Mouse (Mus musculus): ENCODE data around the gene Lta. TPM values are rescaled to one million over a fixed set of nuclear protein-coding genes. Genes with fewer than 3 reads are reported as not detected.

The Lta gene
- polyA plus RNA-seq, 1 experiment from 2014 or later: not detected

DNA sequence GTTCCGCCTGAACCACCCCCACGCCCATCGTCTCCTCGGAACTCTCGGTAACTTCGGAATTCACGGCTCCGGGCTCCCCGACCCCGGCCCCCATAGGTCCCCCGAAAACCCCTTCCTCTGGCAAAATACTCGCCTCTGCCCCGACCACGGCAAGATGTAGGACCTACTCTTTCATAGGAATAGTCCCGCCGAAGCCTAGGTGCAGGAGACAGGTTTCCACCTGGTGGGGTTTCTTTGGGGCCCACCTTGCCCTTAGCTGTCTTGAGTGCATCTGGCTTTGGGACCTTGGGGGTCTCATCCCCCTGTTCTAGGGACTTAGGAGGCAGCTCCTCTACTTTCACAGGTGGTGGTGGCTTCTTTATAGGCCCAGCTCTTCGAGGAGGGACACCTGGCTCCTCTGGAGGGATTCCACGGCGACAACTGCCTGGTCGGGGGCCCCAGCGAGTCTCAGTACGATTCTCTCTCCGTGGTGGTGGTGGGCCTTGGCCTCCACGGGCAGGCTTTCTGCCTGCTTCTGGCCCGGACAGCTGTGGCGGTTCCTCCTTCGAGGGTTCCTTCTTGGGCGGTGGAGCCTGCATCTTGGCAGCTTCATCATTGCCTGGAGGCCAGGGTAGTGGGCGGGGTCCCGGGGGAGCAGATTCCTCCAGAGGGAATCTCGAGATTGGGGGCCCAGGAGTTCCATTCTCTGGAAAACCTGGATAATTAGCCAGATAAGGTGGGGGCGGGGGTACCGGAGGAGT, 48.5 kb downstream of the Lta start:
- H3K4me3 ChIP-seq (ENCODE audit: low read depth, low read length): no peak overlapping the region
- 91% methylated on average over 33 of the region's 33 CpGs for whole genome bisulfite sequencing
- H3K27me3 ChIP-seq (replicated peaks; ENCODE audit: control insufficient read depth, insufficient read depth, low read length): no peaks in the 10 kb centered on the region
- no peak overlapping the region for H3K9ac ChIP-seq (ENCODE audit: low read depth, low read length)
- H3K4me2 ChIP-seq: no peak overlapping the region
- ATAC-seq (replicated peaks; ENCODE audit: low FRiP score) (no peak), DNase-seq (ENCODE audit: low spot score) (no peak)
- no peak overlapping the region for H3K27ac ChIP-seq (ENCODE audit: low read depth, low read length)
- peaks cover 96% of the 10 kb centered on the region for H3K36me3 ChIP-seq (ENCODE audit: control insufficient read depth, insufficient read depth, low read length)
- no peaks in the 10 kb centered on the region for H3K9me3 ChIP-seq (ENCODE audit: control insufficient read depth, low read length)
- peaks cover under 1% of the 10 kb centered on the region; the same call in 1 of the 2 replicates for H3K4me1 ChIP-seq (replicated peaks; ENCODE audit: control insufficient read depth, insufficient read depth, low read length)

DNA sequence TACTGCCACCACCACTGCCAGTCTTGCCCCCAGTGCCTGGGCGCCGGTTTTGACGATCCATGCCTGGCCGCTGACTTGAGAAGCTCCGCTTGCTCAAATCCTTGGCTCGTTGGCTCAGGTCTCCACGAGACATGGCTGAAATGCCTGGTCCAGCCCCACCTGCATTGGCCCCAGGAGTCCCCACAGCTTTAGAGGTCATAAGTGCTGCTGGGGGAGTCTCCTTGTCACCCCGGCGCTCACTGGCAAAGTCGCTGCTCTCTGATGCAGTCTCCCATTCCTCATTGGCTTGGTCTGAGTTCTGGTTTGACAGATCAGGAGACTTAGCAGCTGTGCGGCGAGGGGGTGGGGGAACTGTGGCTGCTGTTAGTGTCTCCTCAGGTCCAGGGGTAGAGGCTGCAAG, 49.7 kb downstream of the Lta start:
- 94% methylated on average over 12 of the region's 12 CpGs for WGBS
- H3K4me3 ChIP-seq (ENCODE audit: low read depth, low read length): no peak overlapping the region

GRCm38 (mm10) chr17:35154616-35155015, 50.5 kb downstream of the Lta start:
- Histone ChIP-seq H3K4me3 (ENCODE audit: low read depth, low read length) (no peak overlapping the region), H3K27me3 (replicated peaks; ENCODE audit: control insufficient read depth, insufficient read depth, low read length) (no peaks in the 10 kb centered on the region), H3K4me2 (no peak overlapping the region), H3K4me1 (replicated peaks; ENCODE audit: control insufficient read depth, insufficient read depth, low read length) (no peaks in the 10 kb centered on the region; the same call in 1 of the 2 replicates), H3K9ac (ENCODE audit: low read depth, low read length) (no peak overlapping the region), H3K27ac (ENCODE audit: low read depth, low read length) (no peak overlapping the region), H3K9me3 (ENCODE audit: control insufficient read depth, low read length) (no peaks in the 10 kb centered on the region), H3K36me3 (ENCODE audit: control insufficient read depth, insufficient read depth, low read length) (peaks cover 94% of the 10 kb centered on the region)
- 87% methylated on average over 7 of the region's 7 CpGs for WGBS
- ATAC-seq (replicated peaks; ENCODE audit: low FRiP score): no peak
- DNase-seq (ENCODE audit: low spot score): no peak

More for the DNA sequence above, 49.7 kb downstream of the Lta start:
- H3K4me1 ChIP-seq (replicated peaks; ENCODE audit: control insufficient read depth, insufficient read depth, low read length): no peaks in the 10 kb centered on the region; the same call in 1 of the 2 replicates
- DNase-seq (ENCODE audit: low spot score) (no peak), ATAC-seq (replicated peaks; ENCODE audit: low FRiP score) (no peak)
- H3K9me3 ChIP-seq (ENCODE audit: control insufficient read depth, low read length): no peaks in the 10 kb centered on the region
- peaks cover 94% of the 10 kb centered on the region for H3K36me3 ChIP-seq (ENCODE audit: control insufficient read depth, insufficient read depth, low read length)
- H3K27ac ChIP-seq (ENCODE audit: low read depth, low read length): no peak overlapping the region
- H3K9ac ChIP-seq (ENCODE audit: low read depth, low read length): no peak overlapping the region
- H3K4me2 ChIP-seq: no peak overlapping the region
- no peaks in the 10 kb centered on the region for H3K27me3 ChIP-seq (replicated peaks; ENCODE audit: control insufficient read depth, insufficient read depth, low read length)

DNA sequence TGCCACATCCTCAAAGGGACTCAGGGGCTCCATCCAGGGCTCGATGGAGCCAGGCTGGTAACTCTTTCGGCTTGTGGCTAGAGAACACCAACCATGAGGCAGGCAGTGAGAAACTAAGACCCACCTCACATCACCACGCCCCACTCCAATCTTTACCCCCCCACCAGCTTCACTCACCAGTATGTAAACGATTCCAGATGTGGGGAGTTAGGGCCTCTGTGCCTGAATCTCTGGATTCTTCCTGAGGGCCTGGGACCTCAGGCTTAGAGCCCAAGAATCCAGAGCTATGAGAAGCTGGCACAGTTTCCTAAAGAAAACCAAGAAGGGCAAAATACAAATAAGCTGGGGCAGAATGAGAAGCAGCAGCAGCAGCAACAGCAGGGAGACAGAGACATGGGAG, 51.2 kb downstream of the Lta start:
- Histone ChIP-seq H3K4me1 (replicated peaks; ENCODE audit: control insufficient read depth, insufficient read depth, low read length) (no peaks in the 10 kb centered on the region; the same call in 1 of the 2 replicates), H3K36me3 (ENCODE audit: control insufficient read depth, insufficient read depth, low read length) (peaks cover 93% of the 10 kb centered on the region), H3K9me3 (ENCODE audit: control insufficient read depth, low read length) (no peaks in the 10 kb centered on the region), H3K27ac (ENCODE audit: low read depth, low read length) (no peak overlapping the region), H3K27me3 (replicated peaks; ENCODE audit: control insufficient read depth, insufficient read depth, low read length) (no peaks in the 10 kb centered on the region), H3K9ac (ENCODE audit: low read depth, low read length) (no peak overlapping the region), H3K4me3 (ENCODE audit: low read depth, low read length) (no peak overlapping the region), H3K4me2 (no peak overlapping the region)
- no peak for DNase-seq (ENCODE audit: low spot score)
- 85% methylated on average over 4 of the region's 4 CpGs for WGBS
- ATAC-seq (replicated peaks; ENCODE audit: low FRiP score): no peak

Small RNA genes within 50 kb of the gene (microRNA-seq; reads per million reads assigned to microRNA genes)
- gene Mir6973a (ENCODE audit: borderline number of aligned reads) (not detected), gene Mir6974 (ENCODE audit: borderline number of aligned reads) (not detected), gene Mir6975 (ENCODE audit: borderline number of aligned reads) (2.5 reads per million), gene Mir8094 (ENCODE audit: borderline number of aligned reads) (2.5 reads per million)

Other genes starting within 250 kb of the Lta start
- gene Hspa1b, start 246.1 kb downstream of the Lta start, polyA plus RNA-seq (2014; fragmentation: Nextera tagmentation; extraction: Ambion mirVana): 0.14 and 0.41 TPM in 2 replicates
- gene Gm20481, start 235.4 kb downstream of the Lta start, polyA plus RNA-seq (2014; fragmentation: Nextera tagmentation; extraction: Ambion mirVana): not detected in 2 replicates
- 4.7 and 5.7 TPM in 2 replicates for gene Hspa1a, start 233.2 kb downstream of the Lta start, polyA plus RNA-seq (2014; fragmentation: Nextera tagmentation; extraction: Ambion mirVana)
- 0.66 and 1.5 TPM in 2 replicates for gene Hspa1l, start 232.6 kb downstream of the Lta start, polyA plus RNA-seq (2014; fragmentation: Nextera tagmentation; extraction: Ambion mirVana)
- 304 and 315 TPM in 2 replicates for gene Lsm2, start 223.5 kb downstream of the Lta start, polyA plus RNA-seq (2014; fragmentation: Nextera tagmentation; extraction: Ambion mirVana)
- 234 and 245 TPM in 2 replicates for gene Vars, start 204.4 kb downstream of the Lta start, polyA plus RNA-seq (2014; fragmentation: Nextera tagmentation; extraction: Ambion mirVana)
- 0.16 TPM in 2 replicates for gene Vwa7, start 188.8 kb downstream of the Lta start, polyA plus RNA-seq (2014; fragmentation: Nextera tagmentation; extraction: Ambion mirVana)
- gene Sapcd1, start 177.3 kb downstream of the Lta start, polyA plus RNA-seq (2014; fragmentation: Nextera tagmentation; extraction: Ambion mirVana): 6.9 and 8.5 TPM in 2 replicates
- gene Msh5, start 158.6 kb downstream of the Lta start, polyA plus RNA-seq (2014; fragmentation: Nextera tagmentation; extraction: Ambion mirVana): 3.8 and 4.7 TPM in 2 replicates
- 118 and 134 TPM in 2 replicates for gene Clic1, start 155.4 kb downstream of the Lta start, polyA plus RNA-seq (2014; fragmentation: Nextera tagmentation; extraction: Ambion mirVana)
- gene Ddah2, start 146.3 kb downstream of the Lta start, polyA plus RNA-seq (2014; fragmentation: Nextera tagmentation; extraction: Ambion mirVana): 124 and 132 TPM in 2 replicates
- gene Ly6g6c, start 140.0 kb downstream of the Lta start, polyA plus RNA-seq (2014; fragmentation: Nextera tagmentation; extraction: Ambion mirVana): 0.34 and 1.8 TPM in 2 replicates
- gene Mpig6b, start 139.2 kb downstream of the Lta start, polyA plus RNA-seq (2014; fragmentation: Nextera tagmentation; extraction: Ambion mirVana): 8.4 and 11.2 TPM in 2 replicates
- gene Ly6g6e, start 128.4 kb downstream of the Lta start, polyA plus RNA-seq (2014; fragmentation: Nextera tagmentation; extraction: Ambion mirVana): 0.57 TPM in 1 of 2 replicates, not detected in the other
- gene Ly6g6d, start 127.3 kb downstream of the Lta start, polyA plus RNA-seq (2014; fragmentation: Nextera tagmentation; extraction: Ambion mirVana): 0.44 and 0.78 TPM in 2 replicates
- 12.8 and 13.5 TPM in 2 replicates for gene Ly6g6f, start 119.7 kb downstream of the Lta start, polyA plus RNA-seq (2014; fragmentation: Nextera tagmentation; extraction: Ambion mirVana)
- 71.6 and 79.8 TPM in 2 replicates for gene Abhd16a, start 116.1 kb downstream of the Lta start, polyA plus RNA-seq (2014; fragmentation: Nextera tagmentation; extraction: Ambion mirVana)
- not detected in 2 replicates for gene Ly6g5c, start 97.1 kb downstream of the Lta start, polyA plus RNA-seq (2014; fragmentation: Nextera tagmentation; extraction: Ambion mirVana)
- 0.69 and 0.89 TPM in 2 replicates for gene Ly6g5b, start 89.9 kb downstream of the Lta start, polyA plus RNA-seq (2014; fragmentation: Nextera tagmentation; extraction: Ambion mirVana)
- gene Gpank1, start 83.9 kb downstream of the Lta start, polyA plus RNA-seq (2014; fragmentation: Nextera tagmentation; extraction: Ambion mirVana): 23.7 and 25.2 TPM in 2 replicates
- gene Csnk2b, start 83.3 kb downstream of the Lta start, polyA plus RNA-seq (2014; fragmentation: Nextera tagmentation; extraction: Ambion mirVana): 246 and 259 TPM in 2 replicates
- 6.0 and 7.1 TPM in 2 replicates for gene D17H6S53E, start 79.0 kb downstream of the Lta start, polyA plus RNA-seq (2014; fragmentation: Nextera tagmentation; extraction: Ambion mirVana)
- 429 and 459 TPM in 2 replicates for gene Apom, start 73.3 kb downstream of the Lta start, polyA plus RNA-seq (2014; fragmentation: Nextera tagmentation; extraction: Ambion mirVana)
- gene Bag6, start 70.2 kb downstream of the Lta start, polyA plus RNA-seq (2014; fragmentation: Nextera tagmentation; extraction: Ambion mirVana): 61.4 and 73.6 TPM in 2 replicates
- 169 and 205 TPM in 2 replicates for gene Prrc2a, start 40.5 kb downstream of the Lta start, polyA plus RNA-seq (2014; fragmentation: Nextera tagmentation; extraction: Ambion mirVana)
- 13.9 and 20.0 TPM in 2 replicates for gene Aif1, start 29.3 kb downstream of the Lta start, polyA plus RNA-seq (2014; fragmentation: Nextera tagmentation; extraction: Ambion mirVana)
- 24.1 and 28.1 TPM in 2 replicates for gene Lst1, start 16.9 kb downstream of the Lta start, polyA plus RNA-seq (2014; fragmentation: Nextera tagmentation; extraction: Ambion mirVana)
- 0.70 and 0.78 TPM in 2 replicates for gene Ltb, start 10.9 kb downstream of the Lta start, polyA plus RNA-seq (2014; fragmentation: Nextera tagmentation; extraction: Ambion mirVana)
- gene Tnf, start 3.3 kb downstream of the Lta start, polyA plus RNA-seq (2014; fragmentation: Nextera tagmentation; extraction: Ambion mirVana): 0.47 and 0.53 TPM in 2 replicates
- gene Gm16181, start 15.5 kb upstream of the Lta start, polyA plus RNA-seq (2014; fragmentation: Nextera tagmentation; extraction: Ambion mirVana): 0.53 TPM in 1 of 2 replicates, not detected in the other
- gene Atp6v1g2, start 28.3 kb upstream of the Lta start, polyA plus RNA-seq (2014; fragmentation: Nextera tagmentation; extraction: Ambion mirVana): 2.6 and 2.9 TPM in 2 replicates
- 4.6 and 5.4 TPM in 2 replicates for gene Nfkbil1, start 30.4 kb upstream of the Lta start, polyA plus RNA-seq (2014; fragmentation: Nextera tagmentation; extraction: Ambion mirVana)
- 432 and 439 TPM in 2 replicates for gene Ddx39b, start 36.4 kb upstream of the Lta start, polyA plus RNA-seq (2014; fragmentation: Nextera tagmentation; extraction: Ambion mirVana)
- 88.0 and 90.8 TPM in 2 replicates for gene H2-D1, start 57.4 kb upstream of the Lta start, polyA plus RNA-seq (2014; fragmentation: Nextera tagmentation; extraction: Ambion mirVana)
- gene H2-Q1, start 115.1 kb upstream of the Lta start, polyA plus RNA-seq (2014; fragmentation: Nextera tagmentation; extraction: Ambion mirVana): 0.40 and 0.60 TPM in 2 replicates
- 1.6 and 2.1 TPM in 2 replicates for gene H2-Q2, start 136.9 kb upstream of the Lta start, polyA plus RNA-seq (2014; fragmentation: Nextera tagmentation; extraction: Ambion mirVana)
- 1.8 and 2.0 TPM in 2 replicates for gene H2-Q4, start 174.3 kb upstream of the Lta start, polyA plus RNA-seq (2014; fragmentation: Nextera tagmentation; extraction: Ambion mirVana)
- 15.2 and 16.4 TPM in 2 replicates for gene H2-Q6, start 219.5 kb upstream of the Lta start, polyA plus RNA-seq (2014; fragmentation: Nextera tagmentation; extraction: Ambion mirVana)
- gene H2-Q7, start 233.8 kb upstream of the Lta start, polyA plus RNA-seq (2014; fragmentation: Nextera tagmentation; extraction: Ambion mirVana): 29.9 and 30.8 TPM in 2 replicates